Mouse (Mus musculus) liver, embryonic 14.5 days (tissue): Measurements from ENCODE around the gene BC029722. TPM values are rescaled to one million over a fixed set of nuclear protein-coding genes. Genes with fewer than 3 reads are reported as not detected.

ENCODE experiments used
- ATAC-seq: fragments of 200-750 bp; cut with Nextera tagmentation; 2 replicates; pipeline ENCODE4 v1.8.0; 2017; ENCODE audit warnings: moderate number of reproducible peaks, mild to moderate bottlenecking, moderate library complexity; ENCODE audit not compliant: insufficient read depth
- DNase-seq, 3 experiments: peaks; one replicate each; pipeline ENCODE4 v3.0.0-alpha.2; 2012 to 2013; ENCODE audit warnings: low read depth in 3 of 3, low spot score in 3 of 3
- H3K27ac ChIP-seq: fragments of 300-500 bp; sonication (generic); 2 replicates; pipeline ENCODE4 v1.5.1; 2014; ENCODE audit warnings: moderate library complexity, mild to moderate bottlenecking, control low read depth, inconsistent platforms
- H3K27me3 ChIP-seq: fragments of 300-500 bp; sonication (generic); 2 replicates; pipeline ENCODE4 v1.6.1; 2014; ENCODE audit warnings: mild to moderate bottlenecking, low read length, moderate library complexity; ENCODE audit not compliant: control insufficient read depth, insufficient read depth
- H3K36me3 ChIP-seq: fragments of 300-500 bp; sonication (generic); replicated peaks from 2 replicates; pipeline ENCODE4 v1.6.1; 2014; ENCODE audit warnings: low read depth; ENCODE audit not compliant: control insufficient read depth, insufficient read depth
- H3K4me1 ChIP-seq, 2 experiments: fragments of 200-500 bp in 1 of 2; fragments of 300-500 bp in 1 of 2; sonication (generic) in 1 of 2; replicated peaks; 2 replicates each; pipeline ENCODE4 v1.6.1; 2012 to 2014; ENCODE audit warnings: antibody characterized with exemption in 1 of 2, inconsistent platforms in 1 of 2, low read length in 1 of 2; ENCODE audit not compliant: control insufficient read depth in 2 of 2, insufficient read depth in 2 of 2
- H3K4me2 ChIP-seq: fragments of 300-500 bp; sonication (generic); 2 replicates; pipeline ENCODE4 v1.6.1; 2014; ENCODE audit warnings: low read depth, mild to moderate bottlenecking, control low read depth, moderate library complexity
- H3K4me3 ChIP-seq, 2 experiments: fragments of 200-500 bp in 1 of 2; fragments of 300-500 bp in 1 of 2; sonication (generic) in 1 of 2; 2 replicates each; pipeline ENCODE4 v1.5.1; 2012 to 2014; ENCODE audit warnings: low read depth in 2 of 2, low read length in 2 of 2, mild to moderate bottlenecking in 2 of 2, control low read depth in 1 of 2, inconsistent platforms in 1 of 2, moderate library complexity in 1 of 2; ENCODE audit not compliant: insufficient read depth in 1 of 2
- H3K9ac ChIP-seq: fragments of 300-500 bp; sonication (generic); replicated peaks from 2 replicates; pipeline ENCODE4 v1.6.1; 2014; ENCODE audit warnings: mild to moderate bottlenecking, control low read depth, moderate library complexity
- H3K9me3 ChIP-seq: fragments of 300-500 bp; sonication (generic); 2 replicates; pipeline ENCODE4 v1.6.1; 2016; ENCODE audit warnings: low read length, mixed read lengths; ENCODE audit not compliant: control insufficient read depth
- CTCF ChIP-seq: IDR thresholded peaks from 2 replicates; pipeline ENCODE4 v1.5.1; 2016; ENCODE audit warnings: antibody characterized with exemption, low read depth, control low read depth
- EP300 ChIP-seq: IDR thresholded peaks from 2 replicates; pipeline ENCODE4 v1.6.1; 2016; ENCODE audit warnings: antibody characterized with exemption, low read depth
- WGBS: fragments of 180-500 bp; shearing (Covaris S2); extraction: QIAGEN DNeasy Blood & Tissue Kit; methylation state at CpG from one replicate; pipeline ENCODE4 v1.1.7; 2014; ENCODE audit not compliant: insufficient replicate concordance; 5-methylcytosine and 5-hydroxymethylcytosine counted together
- polyA plus RNA-seq, 2 experiments: library from polyadenylated mRNA; depleted of rRNA in 1 of 2; stranded (reverse) in 1 of 2; unstranded in 1 of 2; fragments of >200 nt; fragmentation: Nextera tagmentation in 1 of 2; extraction: Ambion mirVana in 1 of 2; gene quantifications; 2 replicates each; pipeline versions ENCODE4 v1.2.1 to v1.2.3; 2012 to 2014

The BC029722 gene
- polyA plus RNA-seq, 2 experiments: 2.6 to 3.7 TPM

- Histone ChIP-seq H3K9me3 (no peaks in the 10 kb centered on the region), H3K27ac (no peak overlapping the region), H3K4me1 (no peaks in the 10 kb centered on the region), H3K27me3 (peaks cover 53% of the 10 kb centered on the region), H3K36me3 (no peaks in the 10 kb centered on the region), H3K9ac (no peak overlapping the region), H3K4me2 (no peak overlapping the region), H3K4me3 (no peak overlapping the region)
- no peak for TF ChIP-seq EP300
- DNase-seq (no peak), ATAC-seq (no peak)
- WGBS: 46% methylated on average over 10 of the region's 10 CpGs
These were observed 42.2 kb downstream of the BC029722 start for GRCm38 (mm10) chr2:155776824-155777687.

- DNase-seq: no peak
- TF ChIP-seq EP300 (no peak), CTCF (no peak)
- H3K9me3 ChIP-seq: no peaks in the 10 kb centered on the region
- peak overlapping the region; percentile 33 to 41 for H3K4me3 ChIP-seq
- peaks cover 53% of the 10 kb centered on the region for H3K27me3 ChIP-seq
- H3K36me3 ChIP-seq: no peaks in the 10 kb centered on the region
- WGBS: 2% methylated on average over 43 of the region's 44 CpGs
- no peak for ATAC-seq
- H3K27ac ChIP-seq: no peak overlapping the region
- H3K4me1 ChIP-seq: no peaks in the 10 kb centered on the region
- no peak overlapping the region for H3K9ac ChIP-seq
- peak overlapping the region; percentile 53 for H3K4me2 ChIP-seq
These were observed 43.5 kb downstream of the BC029722 start for GRCm38 (mm10) chr2:155775685-155776263.

GRCm38 (mm10) chr2:155774927-155775684 lies 44.1 kb downstream of the BC029722 start, which contains the start of gene Mmp24:
Gene Mmp24, plus strand, starts transcription at chr2:155775342.
- WGBS: 3% methylated on average over 57 of the region's 100 CpGs
- Histone ChIP-seq H3K36me3 (no peaks in the 10 kb centered on the region), H3K9me3 (no peaks in the 10 kb centered on the region), H3K4me3 (peak within 1 kb of the TSS; percentile 33 to 41), H3K4me1 (no peaks in the 10 kb centered on the region), H3K9ac (no peak within 1 kb of the TSS), H3K27me3 (peaks cover 53% of the 10 kb centered on the region), H3K27ac (no peak within 1 kb of the TSS), H3K4me2 (peak within 1 kb of the TSS; percentile 53)
- DNase-seq (no peak), ATAC-seq (no peak)
- no peak for TF ChIP-seq CTCF

- Histone ChIP-seq H3K9me3 (no peaks in the 10 kb centered on the region), H3K27ac (no peak overlapping the region), H3K4me2 (no peak overlapping the region), H3K4me3 (no peak overlapping the region), H3K27me3 (peaks cover 53% of the 10 kb centered on the region), H3K4me1 (no peaks in the 10 kb centered on the region), H3K9ac (no peak overlapping the region), H3K36me3 (no peaks in the 10 kb centered on the region)
- no peak for DNase-seq
- no peak for ATAC-seq
- TF ChIP-seq EP300 (no peak), CTCF (no peak)
- whole genome bisulfite sequencing: 38% methylated on average over 11 of the region's 11 CpGs
These were observed 44.8 kb downstream of the BC029722 start for GRCm38 (mm10) chr2:155774261-155774926.
